Mouse (Mus musculus): ENCODE results near the gene Rps3. TPM values are rescaled to one million over a fixed set of nuclear protein-coding genes. Genes with fewer than 3 reads are reported as not detected.

Rps3 gene
- polyA plus RNA-seq, 1 experiment from 2014 or later, result 521 TPM

- Histone ChIP-seq H3K9ac (replicated peaks; ENCODE audit: low read length) (no peak overlapping the region), H3K9me3 (ENCODE audit: control insufficient read depth, low read length) (no peaks in the 10 kb centered on the region), H3K36me3 (ENCODE audit: control insufficient read depth, insufficient read depth, low read length) (peaks cover 28% of the 10 kb centered on the region), H3K27ac (replicated peaks; ENCODE audit: low read depth, low read length) (no peak overlapping the region), H3K27me3 (ENCODE audit: control insufficient read depth, insufficient read depth, low read length) (no peaks in the 10 kb centered on the region), H3K4me2 (ENCODE audit: low read length) (no peak overlapping the region), H3K4me1 (ENCODE audit: control insufficient read depth, insufficient read depth, low read length) (peaks cover 26% of the 10 kb centered on the region), H3K4me3 (replicated peaks; ENCODE audit: low read depth, low read length) (no peak overlapping the region)
- ATAC-seq (ENCODE audit: low FRiP score, low TSS enrichment) (no peak), DNase-seq (no peak)
- WGBS, result 95% methylated on average over 1 of the region's 1 CpGs
Measured at GRCm38 (mm10) chr7:99484679-99485078, 1.1 kb upstream of the Rps3 start.

- peak; percentile 17 for ATAC-seq (ENCODE audit: low FRiP score, low TSS enrichment)
- 45% methylated on average over 8 of the region's 8 CpGs for WGBS
- DNase-seq, result no peak
- H3K27me3 ChIP-seq (ENCODE audit: control insufficient read depth, insufficient read depth, low read length), result no peaks in the 10 kb centered on the region
- no peak overlapping the region for H3K27ac ChIP-seq (replicated peaks; ENCODE audit: low read depth, low read length)
- peak overlapping the region; percentile 83 for H3K4me3 ChIP-seq (replicated peaks; ENCODE audit: low read depth, low read length)
- no peaks in the 10 kb centered on the region for H3K9me3 ChIP-seq (ENCODE audit: control insufficient read depth, low read length)
- H3K4me2 ChIP-seq (ENCODE audit: low read length), result peak overlapping the region; percentile 53
- peaks cover 26% of the 10 kb centered on the region for H3K4me1 ChIP-seq (ENCODE audit: control insufficient read depth, insufficient read depth, low read length)
- no peak overlapping the region for H3K9ac ChIP-seq (replicated peaks; ENCODE audit: low read length)
- peaks cover 35% of the 10 kb centered on the region for H3K36me3 ChIP-seq (ENCODE audit: control insufficient read depth, insufficient read depth, low read length)
Measured at GRCm38 (mm10) chr7:99483924-99484319, 384 bp upstream of the Rps3 start.

GRCm38 (mm10) chr7:99482637-99483036 lies 901 bp downstream of the Rps3 start:
- 7% methylated on average over 6 of the region's 6 CpGs for WGBS
- Histone ChIP-seq H3K9ac (replicated peaks; ENCODE audit: low read length) (peak overlapping the region; percentile 81), H3K36me3 (ENCODE audit: control insufficient read depth, insufficient read depth, low read length) (peaks cover 48% of the 10 kb centered on the region), H3K9me3 (ENCODE audit: control insufficient read depth, low read length) (no peaks in the 10 kb centered on the region), H3K4me2 (ENCODE audit: low read length) (peak overlapping the region; percentile 79), H3K27me3 (ENCODE audit: control insufficient read depth, insufficient read depth, low read length) (no peaks in the 10 kb centered on the region), H3K4me3 (replicated peaks; ENCODE audit: low read depth, low read length) (peak overlapping the region; percentile 83), H3K4me1 (ENCODE audit: control insufficient read depth, insufficient read depth, low read length) (peaks cover 26% of the 10 kb centered on the region), H3K27ac (replicated peaks; ENCODE audit: low read depth, low read length) (peak overlapping the region; percentile 84; the same call in 1 of the 2 replicates)
- no peak for DNase-seq
- ATAC-seq (ENCODE audit: low FRiP score, low TSS enrichment), result no peak

GRCm38 (mm10) chr7:99477235-99477634 lies 6.3 kb downstream of the Rps3 start:
- Histone ChIP-seq H3K9ac (replicated peaks; ENCODE audit: low read length) (no peak overlapping the region), H3K27me3 (ENCODE audit: control insufficient read depth, insufficient read depth, low read length) (no peaks in the 10 kb centered on the region), H3K4me2 (ENCODE audit: low read length) (no peak overlapping the region), H3K36me3 (ENCODE audit: control insufficient read depth, insufficient read depth, low read length) (peaks cover 77% of the 10 kb centered on the region), H3K9me3 (ENCODE audit: control insufficient read depth, low read length) (no peaks in the 10 kb centered on the region), H3K4me3 (replicated peaks; ENCODE audit: low read depth, low read length) (no peak overlapping the region), H3K4me1 (ENCODE audit: control insufficient read depth, insufficient read depth, low read length) (peaks cover 32% of the 10 kb centered on the region), H3K27ac (replicated peaks; ENCODE audit: low read depth, low read length) (no peak overlapping the region)
- 86% methylated on average over 5 of the region's 5 CpGs for WGBS
- DNase-seq (no peak), ATAC-seq (ENCODE audit: low FRiP score, low TSS enrichment) (no peak)

GRCm38 (mm10) chr7:99476558-99477114 lies 6.9 kb downstream of the Rps3 start:
- H3K9ac ChIP-seq (replicated peaks; ENCODE audit: low read length), result no peak overlapping the region
- H3K27me3 ChIP-seq (ENCODE audit: control insufficient read depth, insufficient read depth, low read length), result no peaks in the 10 kb centered on the region
- H3K4me2 ChIP-seq (ENCODE audit: low read length), result no peak overlapping the region
- WGBS, result 54% methylated on average over 3 of the region's 3 CpGs
- DNase-seq, result no peak
- H3K4me3 ChIP-seq (replicated peaks; ENCODE audit: low read depth, low read length), result no peak overlapping the region
- H3K27ac ChIP-seq (replicated peaks; ENCODE audit: low read depth, low read length), result no peak overlapping the region
- H3K4me1 ChIP-seq (ENCODE audit: control insufficient read depth, insufficient read depth, low read length), result peaks cover 26% of the 10 kb centered on the region
- no peaks in the 10 kb centered on the region for H3K9me3 ChIP-seq (ENCODE audit: control insufficient read depth, low read length)
- peaks cover 71% of the 10 kb centered on the region for H3K36me3 ChIP-seq (ENCODE audit: control insufficient read depth, insufficient read depth, low read length)
- no peak for ATAC-seq (ENCODE audit: low FRiP score, low TSS enrichment)

- Histone ChIP-seq H3K9me3 (ENCODE audit: control insufficient read depth, low read length) (no peaks in the 10 kb centered on the region), H3K4me2 (ENCODE audit: low read length) (no peak overlapping the region), H3K27ac (replicated peaks; ENCODE audit: low read depth, low read length) (peak overlapping the region; percentile 83), H3K27me3 (ENCODE audit: control insufficient read depth, insufficient read depth, low read length) (no peaks in the 10 kb centered on the region), H3K9ac (replicated peaks; ENCODE audit: low read length) (no peak overlapping the region), H3K36me3 (ENCODE audit: control insufficient read depth, insufficient read depth, low read length) (peaks cover 60% of the 10 kb centered on the region), H3K4me1 (ENCODE audit: control insufficient read depth, insufficient read depth, low read length) (peaks cover 16% of the 10 kb centered on the region; the same call in 1 of the 2 replicates), H3K4me3 (replicated peaks; ENCODE audit: low read depth, low read length) (no peak overlapping the region)
- ATAC-seq (ENCODE audit: low FRiP score, low TSS enrichment), result no peak
- 86% methylated on average over 2 of the region's 2 CpGs for WGBS
- DNase-seq, result no peak
Measured at GRCm38 (mm10) chr7:99475562-99475911, 8.0 kb downstream of the Rps3 start.

GRCm38 (mm10) chr7:99474836-99475561 lies 8.5 kb downstream of the Rps3 start:
- Histone ChIP-seq H3K9ac (replicated peaks; ENCODE audit: low read length) (peak overlapping the region; percentile 31; the same call in 1 of the 2 replicates), H3K36me3 (ENCODE audit: control insufficient read depth, insufficient read depth, low read length) (peaks cover 55% of the 10 kb centered on the region), H3K9me3 (ENCODE audit: control insufficient read depth, low read length) (no peaks in the 10 kb centered on the region), H3K4me1 (ENCODE audit: control insufficient read depth, insufficient read depth, low read length) (0 out of 2 replicates have a peak, but pooled peaks cover 12% of the 10 kb centered on the region), H3K27me3 (ENCODE audit: control insufficient read depth, insufficient read depth, low read length) (no peaks in the 10 kb centered on the region), H3K4me3 (replicated peaks; ENCODE audit: low read depth, low read length) (no peak overlapping the region), H3K27ac (replicated peaks; ENCODE audit: low read depth, low read length) (peak overlapping the region; percentile 83), H3K4me2 (ENCODE audit: low read length) (no peak overlapping the region)
- DNase-seq (peak; percentile 72), ATAC-seq (ENCODE audit: low FRiP score, low TSS enrichment) (peak; percentile 78)
- 31% methylated on average over 12 of the region's 12 CpGs for WGBS

- no peak overlapping the region for H3K4me3 ChIP-seq (replicated peaks; ENCODE audit: low read depth, low read length)
- no peaks in the 10 kb centered on the region for H3K27me3 ChIP-seq (ENCODE audit: control insufficient read depth, insufficient read depth, low read length)
- no peak for DNase-seq
- H3K36me3 ChIP-seq (ENCODE audit: control insufficient read depth, insufficient read depth, low read length), result peaks cover 43% of the 10 kb centered on the region
- no peak for ATAC-seq (ENCODE audit: low FRiP score, low TSS enrichment)
- H3K27ac ChIP-seq (replicated peaks; ENCODE audit: low read depth, low read length), result peak overlapping the region; percentile 83
- no peak overlapping the region for H3K9ac ChIP-seq (replicated peaks; ENCODE audit: low read length)
- 84% methylated on average over 14 of the region's 14 CpGs for WGBS
- H3K4me2 ChIP-seq (ENCODE audit: low read length), result no peak overlapping the region
- H3K9me3 ChIP-seq (ENCODE audit: control insufficient read depth, low read length), result no peaks in the 10 kb centered on the region
- 0 out of 2 replicates have a peak, but pooled peaks cover 13% of the 10 kb centered on the region for H3K4me1 ChIP-seq (ENCODE audit: control insufficient read depth, insufficient read depth, low read length)
Measured at GRCm38 (mm10) chr7:99473638-99474407, 9.7 kb downstream of the Rps3 start.

All from midbrain, embryonic 14.5 days (tissue).